Mouse (Mus musculus): ENCODE data around the gene Slc37a2. TPM values are rescaled to one million over a fixed set of nuclear protein-coding genes. Genes with fewer than 3 reads are reported as not detected.
"Not testable (repeated sequence)": the region's sequence is repeated elsewhere in the genome, so short reads cannot be mapped to it uniquely, and the experiment has no call there.

Slc37a2 gene
- polyA plus RNA-seq (2016; fragmentation: Nextera tagmentation; extraction: Ambion mirVana), result 1.5 TPM in 2 replicates

- peak; percentile 75 for ATAC-seq
- Histone ChIP-seq H3K4me1 (peaks cover 8% of the 10 kb centered on the region; the same call in 1 of the 2 replicates), H3K27me3 (replicated peaks) (peaks cover 26% of the 10 kb centered on the region), H3K4me2 (peak within 1 kb of the TSS; percentile 69), H3K9me3 (replicated peaks) (no peaks in the 10 kb centered on the region), H3K27ac (no peak within 1 kb of the TSS), H3K36me3 (no peaks in the 10 kb centered on the region), H3K9ac (peak within 1 kb of the TSS; percentile 33; the same call in 1 of the 2 replicates), H3K4me3 (peak within 1 kb of the TSS; percentile 44)
- WGBS (ENCODE audit: insufficient replicate concordance), result 1% methylated on average over 38 of the region's 38 CpGs
Observed at GRCm38 (mm10) chr9:37255149-37255888, at the start of gene Slc37a2. TSS of gene Slc37a2 (minus strand) at chr9:37255738.

GRCm38 (mm10) chr9:37301720-37302119 is 46.2 kb upstream of the Slc37a2 start:
- H3K4me1 ChIP-seq, result no peaks in the 10 kb centered on the region
- no peaks in the 10 kb centered on the region for H3K9me3 ChIP-seq (replicated peaks)
- no peak overlapping the region for H3K27ac ChIP-seq
- 66% methylated on average over 1 of the region's 1 CpGs for WGBS (ENCODE audit: insufficient replicate concordance)
- no peak overlapping the region for H3K9ac ChIP-seq
- H3K27me3 ChIP-seq (replicated peaks), result no peaks in the 10 kb centered on the region
- peaks cover 17% of the 10 kb centered on the region for H3K36me3 ChIP-seq
- ATAC-seq, result no peak
- H3K4me3 ChIP-seq, result no peak overlapping the region
- H3K4me2 ChIP-seq, result no peak overlapping the region

GRCm38 (mm10) chr9:37300501-37300900 is 45.0 kb upstream of the Slc37a2 start:
- not testable (repeated sequence) for ATAC-seq

GRCm38 (mm10) chr9:37295586-37295985 is 40.0 kb upstream of the Slc37a2 start:
- no peak for ATAC-seq
- H3K27me3 ChIP-seq (replicated peaks), result no peaks in the 10 kb centered on the region
- no peak overlapping the region for H3K9ac ChIP-seq
- H3K4me3 ChIP-seq, result no peak overlapping the region
- peaks cover 4% of the 10 kb centered on the region; the same call in 1 of the 2 replicates for H3K36me3 ChIP-seq
- H3K4me2 ChIP-seq, result no peak overlapping the region
- no peak overlapping the region for H3K27ac ChIP-seq
- H3K9me3 ChIP-seq (replicated peaks), result no peaks in the 10 kb centered on the region
- no peaks in the 10 kb centered on the region for H3K4me1 ChIP-seq

More at GRCm38 (mm10) chr9:37300501-37300900, 45.0 kb upstream of the Slc37a2 start:
- H3K27me3 ChIP-seq (replicated peaks); H3K4me1 ChIP-seq; H3K27ac ChIP-seq; H3K4me3 ChIP-seq; H3K9me3 ChIP-seq (replicated peaks); H3K9ac ChIP-seq; H3K4me2 ChIP-seq: not testable (repeated sequence)
- 61% methylated on average over 1 of the region's 1 CpGs for WGBS (ENCODE audit: insufficient replicate concordance)
- peaks cover 17% of the 10 kb centered on the region for H3K36me3 ChIP-seq

GRCm38 (mm10) chr9:37266622-37267021 is 11.1 kb upstream of the Slc37a2 start:
- no peaks in the 10 kb centered on the region for H3K27me3 ChIP-seq (replicated peaks)
- H3K36me3 ChIP-seq, result no peaks in the 10 kb centered on the region
- no peak overlapping the region for H3K4me2 ChIP-seq
- H3K4me3 ChIP-seq, result no peak overlapping the region
- 65% methylated on average over 2 of the region's 2 CpGs for WGBS (ENCODE audit: insufficient replicate concordance)
- H3K9me3 ChIP-seq (replicated peaks), result no peaks in the 10 kb centered on the region
- H3K27ac ChIP-seq, result no peak overlapping the region
- H3K9ac ChIP-seq, result no peak overlapping the region
- H3K4me1 ChIP-seq, result no peaks in the 10 kb centered on the region
- ATAC-seq, result no peak

GRCm38 (mm10) chr9:37255889-37256225 is 319 bp upstream of the Slc37a2 start:
- Histone ChIP-seq H3K4me1 (peaks cover 8% of the 10 kb centered on the region; the same call in 1 of the 2 replicates), H3K27ac (no peak overlapping the region), H3K9me3 (replicated peaks) (no peaks in the 10 kb centered on the region), H3K9ac (no peak overlapping the region), H3K4me2 (peak overlapping the region; percentile 69), H3K27me3 (replicated peaks) (peaks cover 26% of the 10 kb centered on the region), H3K36me3 (no peaks in the 10 kb centered on the region), H3K4me3 (peak overlapping the region; percentile 44)
- ATAC-seq, result no peak
- 27% methylated on average over 7 of the region's 7 CpGs for WGBS (ENCODE audit: insufficient replicate concordance)

GRCm38 (mm10) chr9:37254531-37255110 is 917 bp downstream of the Slc37a2 start:
- Histone ChIP-seq H3K27ac (no peak overlapping the region), H3K9me3 (replicated peaks) (no peaks in the 10 kb centered on the region), H3K9ac (no peak overlapping the region), H3K4me3 (peak overlapping the region; percentile 44), H3K27me3 (replicated peaks) (peaks cover 26% of the 10 kb centered on the region), H3K36me3 (no peaks in the 10 kb centered on the region), H3K4me2 (peak overlapping the region; percentile 69), H3K4me1 (peaks cover 8% of the 10 kb centered on the region; the same call in 1 of the 2 replicates)
- no peak for ATAC-seq
- WGBS (ENCODE audit: insufficient replicate concordance), result 24% methylated on average over 6 of the region's 6 CpGs

- peaks cover 15% of the 10 kb centered on the region for H3K27me3 ChIP-seq (replicated peaks)
- no peak overlapping the region for H3K4me3 ChIP-seq
- peaks cover 8% of the 10 kb centered on the region; the same call in 1 of the 2 replicates for H3K4me1 ChIP-seq
- ATAC-seq, result no peak
- H3K36me3 ChIP-seq, result no peaks in the 10 kb centered on the region
- WGBS (ENCODE audit: insufficient replicate concordance), result 64% methylated on average over 6 of the region's 6 CpGs
- H3K4me2 ChIP-seq, result no peak overlapping the region
- H3K9me3 ChIP-seq (replicated peaks), result no peaks in the 10 kb centered on the region
- H3K9ac ChIP-seq, result no peak overlapping the region
- no peak overlapping the region for H3K27ac ChIP-seq
Observed at GRCm38 (mm10) chr9:37250631-37251030, 4.9 kb downstream of the Slc37a2 start.

GRCm38 (mm10) chr9:37249976-37250375 is 5.6 kb downstream of the Slc37a2 start:
- Histone ChIP-seq H3K4me2 (no peak overlapping the region), H3K36me3 (no peaks in the 10 kb centered on the region), H3K9me3 (replicated peaks) (no peaks in the 10 kb centered on the region), H3K27me3 (replicated peaks) (peaks cover 9% of the 10 kb centered on the region), H3K27ac (no peak overlapping the region), H3K4me3 (no peak overlapping the region), H3K4me1 (peaks cover 4% of the 10 kb centered on the region; the same call in 1 of the 2 replicates), H3K9ac (no peak overlapping the region)
- 80% methylated on average over 3 of the region's 3 CpGs for WGBS (ENCODE audit: insufficient replicate concordance)
- no peak for ATAC-seq

GRCm38 (mm10) chr9:37248381-37248906 is 7.1 kb downstream of the Slc37a2 start:
- Histone ChIP-seq H3K27me3 (replicated peaks) (no peaks in the 10 kb centered on the region), H3K9ac (no peak overlapping the region), H3K4me1 (no peaks in the 10 kb centered on the region), H3K4me3 (no peak overlapping the region), H3K4me2 (no peak overlapping the region), H3K27ac (no peak overlapping the region), H3K36me3 (no peaks in the 10 kb centered on the region), H3K9me3 (replicated peaks) (no peaks in the 10 kb centered on the region)
- WGBS (ENCODE audit: insufficient replicate concordance), result 47% methylated on average over 3 of the region's 3 CpGs
- no peak for ATAC-seq

- Histone ChIP-seq H3K27me3 (replicated peaks) (no peaks in the 10 kb centered on the region), H3K9ac (no peak overlapping the region), H3K4me1 (no peaks in the 10 kb centered on the region), H3K36me3 (no peaks in the 10 kb centered on the region), H3K9me3 (replicated peaks) (no peaks in the 10 kb centered on the region), H3K27ac (no peak overlapping the region), H3K4me2 (no peak overlapping the region), H3K4me3 (no peak overlapping the region)
- ATAC-seq, result no peak
Observed at GRCm38 (mm10) chr9:37247429-37247828, 8.1 kb downstream of the Slc37a2 start.

- H3K4me1 ChIP-seq, result no peaks in the 10 kb centered on the region
- no peaks in the 10 kb centered on the region for H3K36me3 ChIP-seq
- H3K9me3 ChIP-seq (replicated peaks), result no peaks in the 10 kb centered on the region
- H3K27ac ChIP-seq, result no peak overlapping the region
- no peak for ATAC-seq
- no peak overlapping the region for H3K4me2 ChIP-seq
- WGBS (ENCODE audit: insufficient replicate concordance), result 75% methylated on average over 1 of the region's 1 CpGs
- no peak overlapping the region for H3K4me3 ChIP-seq
- no peaks in the 10 kb centered on the region for H3K27me3 ChIP-seq (replicated peaks)
- no peak overlapping the region for H3K9ac ChIP-seq
Observed at GRCm38 (mm10) chr9:37245810-37246209, 9.7 kb downstream of the Slc37a2 start.
